Mouse (Mus musculus) kidney, postnatal 36 days (tissue): Measurements from ENCODE around the gene 4932438H23Rik.

Source experiments
- DNase-seq, 2 experiments: peaks; one replicate each; pipeline ENCODE4 v3.0.0; 2021 to 2022; ENCODE audit warnings: mixed read lengths in 2 of 2

Gene 4932438H23Rik

DNA sequence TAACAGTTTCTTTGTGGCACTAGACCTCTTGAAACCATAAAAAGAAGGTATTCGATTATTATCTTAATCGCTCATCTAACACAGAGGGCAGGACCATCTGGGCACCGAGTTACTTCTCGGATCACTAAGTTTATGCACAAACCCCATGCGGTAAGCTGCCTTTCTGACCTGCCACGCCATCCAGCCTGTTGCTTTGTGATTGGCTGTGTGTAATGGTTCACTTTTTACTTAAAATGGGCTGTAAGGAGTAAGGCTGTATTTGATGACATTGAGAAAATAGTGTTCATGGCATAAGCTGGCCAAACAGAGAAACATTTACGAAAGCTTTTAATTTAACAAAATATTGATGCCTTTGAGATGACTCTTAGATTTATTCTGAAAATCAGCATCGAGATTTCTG lies at the start of gene 4932438H23Rik:
Gene 4932438H23Rik, minus strand, starts transcription at position 101 of the 400 bp plus-strand sequence.
- no peak for DNase-seq

GRCm38 (mm10) chr16:91140991-91141630 lies 46.2 kb upstream of the 4932438H23Rik start:
- no peak for DNase-seq

DNA sequence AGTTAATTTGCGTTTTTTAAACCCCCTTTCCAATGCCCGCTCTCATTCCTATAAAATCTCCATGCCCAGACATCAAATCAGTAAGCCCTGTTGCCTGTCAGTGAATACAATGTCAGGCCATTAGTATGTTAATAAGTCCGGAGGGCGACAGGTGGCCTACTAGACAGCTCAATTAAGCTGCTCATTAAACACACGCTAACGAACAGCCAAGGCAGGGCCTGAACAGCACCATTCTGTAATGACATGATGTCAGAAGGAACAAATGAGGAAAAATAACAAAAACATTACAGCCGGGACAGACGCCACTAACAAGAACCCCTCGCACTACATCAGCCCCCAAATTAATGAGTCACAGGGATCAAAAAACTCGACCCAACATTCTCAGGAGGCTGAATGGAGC lies 45.5 kb upstream of the 4932438H23Rik start:
- no peak for DNase-seq

- no peak for DNase-seq
These were observed 45.1 kb upstream of the 4932438H23Rik start for GRCm38 (mm10) chr16:91140056-91140455.

- no peak for DNase-seq
These were observed 44.6 kb upstream of the 4932438H23Rik start for GRCm38 (mm10) chr16:91139481-91139880.

GRCm38 (mm10) chr16:91138736-91139135 lies 43.8 kb upstream of the 4932438H23Rik start:
- no peak for DNase-seq

GRCm38 (mm10) chr16:91138151-91138550 lies 43.2 kb upstream of the 4932438H23Rik start:
- no peak for DNase-seq

GRCm38 (mm10) chr16:91136607-91137006 lies 41.7 kb upstream of the 4932438H23Rik start:
- no peak for DNase-seq

DNA sequence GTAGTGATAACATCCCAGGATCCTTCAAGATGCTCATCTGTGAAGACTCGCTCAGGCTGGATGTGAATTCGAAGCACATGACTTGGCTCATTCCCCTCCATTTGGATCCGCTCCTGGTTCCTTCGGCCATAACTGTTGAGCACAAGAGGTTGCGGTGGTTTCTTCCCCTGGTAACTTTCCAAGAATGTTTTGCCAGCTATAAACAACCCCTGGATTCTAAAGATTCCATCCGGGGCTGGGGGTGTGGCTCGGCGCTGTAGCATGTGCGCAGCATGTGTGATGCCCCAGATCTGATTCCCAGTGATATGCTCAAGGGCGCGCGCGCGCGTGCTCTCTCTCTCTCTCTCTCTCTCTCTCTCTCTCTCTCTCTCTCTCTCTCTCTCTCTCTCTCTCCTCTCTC lies 35.0 kb upstream of the 4932438H23Rik start:
- DNase-seq = no peak

DNA sequence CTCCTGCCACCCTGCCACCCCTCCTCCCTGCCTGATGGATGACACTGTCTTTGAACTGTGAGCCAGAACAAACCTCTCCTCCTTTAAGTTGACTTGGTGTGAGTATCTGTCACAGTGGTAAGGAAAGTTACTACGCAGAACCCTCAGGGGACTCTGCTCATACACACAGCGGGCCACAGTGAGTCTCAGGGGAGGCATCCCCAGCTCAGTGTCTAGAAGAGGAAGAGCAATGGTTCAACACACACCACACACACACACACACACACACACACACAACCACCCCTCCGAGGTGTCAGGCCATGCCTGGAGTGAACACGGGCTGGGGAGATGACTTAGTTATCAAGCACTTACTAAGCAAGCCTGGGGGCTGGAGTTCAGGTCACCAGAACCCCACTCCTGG lies 33.5 kb upstream of the 4932438H23Rik start:
- no peak for DNase-seq

DNA sequence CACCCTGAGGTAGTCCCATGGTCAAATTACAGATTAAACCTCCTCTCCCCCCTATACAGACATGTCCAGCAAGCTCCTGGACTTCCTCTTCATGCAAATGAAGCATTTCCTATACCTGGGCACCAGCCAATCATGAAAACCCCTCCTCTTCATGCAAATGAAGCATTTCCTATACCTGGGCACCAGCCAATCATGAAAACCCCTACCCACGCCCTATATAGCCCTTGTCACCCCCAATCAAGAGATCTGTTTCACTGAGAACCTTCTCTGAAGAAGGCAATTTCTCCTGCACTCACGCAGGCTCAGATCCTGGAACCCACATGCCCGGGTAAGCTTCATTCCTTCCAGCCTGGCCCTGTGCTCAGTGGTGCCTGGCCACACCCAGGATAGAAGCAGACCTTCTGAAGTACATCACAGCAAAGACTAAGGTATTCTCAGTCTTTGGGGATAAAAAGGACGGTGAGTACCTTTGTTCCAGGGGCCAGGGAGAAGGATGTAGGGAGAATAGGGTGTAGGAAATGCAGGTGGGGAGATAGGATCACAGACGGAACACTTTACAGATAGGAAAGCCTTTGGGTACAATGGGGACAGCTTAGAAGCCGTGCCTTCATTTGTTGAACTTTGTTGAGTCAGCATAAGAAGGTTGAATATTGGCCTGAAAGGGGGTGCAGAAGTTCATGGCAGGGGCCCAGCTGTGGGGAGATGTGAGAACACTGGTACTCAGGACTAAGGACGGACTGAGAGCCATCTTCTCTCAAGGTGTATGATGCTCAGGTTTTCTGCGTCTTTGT lies 32.0 kb upstream of the 4932438H23Rik start:
- no peak for DNase-seq

GRCm38 (mm10) chr16:91124256-91124655 lies 29.3 kb upstream of the 4932438H23Rik start:
- DNase-seq = no peak

DNA sequence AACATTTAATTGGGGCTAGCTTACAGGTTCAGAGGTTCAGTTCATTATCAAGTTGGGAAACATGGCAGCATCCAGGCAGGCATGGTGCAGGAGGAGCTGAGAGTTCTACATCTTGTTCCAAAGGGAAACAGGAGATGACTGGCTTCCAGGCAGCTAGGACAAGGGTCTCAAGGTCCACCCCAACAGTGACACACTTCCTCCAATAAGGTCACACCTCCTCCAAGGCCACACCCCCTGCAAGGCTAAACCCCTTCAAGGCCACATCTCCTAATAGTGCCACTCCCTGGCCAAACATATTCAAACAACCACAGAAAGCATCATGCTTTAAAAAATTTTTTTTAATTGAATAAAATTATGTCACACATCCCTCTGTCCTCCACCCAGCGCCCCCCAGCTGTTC lies 28.9 kb upstream of the 4932438H23Rik start:
- DNase-seq = no peak

DNA sequence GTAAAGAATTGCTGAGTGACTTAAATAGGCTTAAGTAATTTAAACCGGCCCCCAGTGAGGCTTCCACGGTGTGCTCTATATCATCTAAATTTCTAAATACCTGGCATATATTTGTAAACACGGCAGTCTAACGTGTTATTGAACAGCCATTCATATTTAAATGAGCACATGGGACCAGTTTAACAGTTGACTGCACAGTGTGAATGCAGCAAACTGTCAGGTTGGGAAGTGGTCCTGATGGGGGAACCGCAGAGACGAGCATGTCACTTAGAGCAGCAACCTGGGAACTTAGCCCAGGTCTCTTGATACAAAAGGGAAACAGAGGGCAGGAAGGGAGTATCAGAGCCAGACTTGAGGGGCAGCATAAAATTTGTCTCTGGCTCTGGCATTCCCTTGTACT lies 25.0 kb upstream of the 4932438H23Rik start:
- no peak for DNase-seq

- no peak for DNase-seq
These were observed 21.8 kb upstream of the 4932438H23Rik start for GRCm38 (mm10) chr16:91116696-91117095.

DNA sequence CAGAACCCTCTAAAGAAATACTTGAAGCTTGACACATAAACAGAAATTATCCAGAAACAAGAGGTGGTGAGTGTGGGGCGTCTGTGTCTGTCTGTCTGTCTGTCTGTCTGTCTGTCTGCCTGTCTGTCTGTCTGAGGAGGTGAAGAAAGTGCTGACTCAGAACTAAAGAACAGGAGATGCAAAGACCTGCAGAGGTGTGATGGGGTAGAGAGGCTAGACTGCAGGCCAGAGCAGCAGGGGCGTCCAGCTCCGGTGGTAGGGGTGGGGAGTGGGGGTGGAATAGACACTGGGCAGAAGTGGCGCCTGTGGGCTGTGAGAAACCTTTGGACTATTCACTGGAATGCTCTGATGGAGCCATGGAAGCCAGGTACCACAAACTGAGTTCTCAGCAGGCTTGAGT lies 21.1 kb upstream of the 4932438H23Rik start:
- no peak for DNase-seq

DNA sequence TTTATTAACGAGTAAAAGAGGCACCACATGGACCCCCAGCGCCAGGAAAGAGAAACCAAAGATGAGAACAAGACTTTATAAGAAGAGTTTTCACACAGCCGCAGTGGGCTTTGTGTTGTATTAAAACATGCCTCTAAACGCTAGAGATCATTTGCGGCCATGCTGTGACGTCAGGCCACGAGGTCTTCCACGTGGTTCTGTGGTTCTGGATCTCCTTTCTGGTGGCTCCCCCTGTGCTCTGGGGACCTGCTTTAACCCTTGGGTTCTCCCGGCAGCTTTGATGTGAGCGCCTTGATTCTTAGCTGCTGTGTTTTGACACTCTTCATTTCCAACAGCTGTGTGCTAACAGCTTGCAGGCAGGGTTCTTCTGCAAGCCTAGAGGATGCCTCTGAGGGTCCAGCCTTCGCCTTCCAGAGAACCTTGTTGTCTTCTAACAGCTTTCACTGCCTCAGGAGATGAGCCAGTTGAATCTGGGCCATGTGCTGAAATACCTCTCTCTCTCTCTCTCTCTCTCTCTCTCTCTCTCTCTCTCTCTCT lies 16.1 kb upstream of the 4932438H23Rik start:
- no peak for DNase-seq

- DNase-seq = no peak
These were observed 12.7 kb upstream of the 4932438H23Rik start for GRCm38 (mm10) chr16:91107608-91108007.

DNA sequence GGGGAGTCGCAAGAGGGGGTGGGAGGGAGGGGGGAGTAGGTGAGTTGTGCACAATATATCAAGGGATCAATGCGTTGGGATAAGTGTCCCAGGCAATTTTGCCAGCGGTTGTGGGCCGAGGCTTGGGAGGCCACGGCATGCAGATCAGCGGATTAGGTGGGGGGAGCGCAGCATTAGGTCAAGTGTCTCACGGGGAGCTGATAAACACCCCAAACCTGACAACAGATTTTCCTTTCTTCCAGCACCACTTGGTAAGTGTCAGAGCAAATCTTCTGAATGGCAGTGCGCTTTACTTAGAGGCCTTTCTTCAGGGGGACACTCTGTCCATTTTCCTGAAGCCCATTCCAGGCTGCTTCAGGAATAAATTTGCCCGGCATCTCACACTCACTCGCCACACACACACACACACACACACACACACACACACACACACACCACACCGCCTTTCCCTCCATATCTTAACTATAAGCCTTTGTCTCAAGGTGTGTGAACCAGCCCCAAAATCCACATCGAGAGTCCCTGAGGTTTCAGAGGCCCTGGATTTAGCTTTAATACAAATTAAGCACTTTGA lies 10.6 kb upstream of the 4932438H23Rik start:
- DNase-seq = no peak

GRCm38 (mm10) chr16:91104821-91105480 lies 10.0 kb upstream of the 4932438H23Rik start:
- DNase-seq = no peak

GRCm38 (mm10) chr16:91103386-91103785 lies 8.5 kb upstream of the 4932438H23Rik start:
- DNase-seq = no peak

GRCm38 (mm10) chr16:91100484-91100883 lies 5.6 kb upstream of the 4932438H23Rik start:
- no peak for DNase-seq

GRCm38 (mm10) chr16:91099444-91100065 lies 4.6 kb upstream of the 4932438H23Rik start:
- no peak for DNase-seq
